Mouse (Mus musculus): ENCODE results near the gene Slc16a8. TPM values are rescaled to one million over a fixed set of nuclear protein-coding genes. Genes with fewer than 3 reads are reported as not detected.
A peak's percentile ranks its signal among the peaks of the same experiment; 100 is the strongest.

Slc16a8 gene
- total RNA-seq (2021), result under 1 TPM in 1 of 2 experiments, not detected in 1; 0.37 TPM

- intact Hi-C loops (cut with DNase I), result no loop called here
- DNase-seq (ENCODE audit: low spot score in 2 of 2), result no peak
Observed at GRCm38 (mm10) chr15:79254661-79255060, at the start of gene Slc16a8. Gene Slc16a8, minus strand, starts transcription at chr15:79254761.

DNA sequence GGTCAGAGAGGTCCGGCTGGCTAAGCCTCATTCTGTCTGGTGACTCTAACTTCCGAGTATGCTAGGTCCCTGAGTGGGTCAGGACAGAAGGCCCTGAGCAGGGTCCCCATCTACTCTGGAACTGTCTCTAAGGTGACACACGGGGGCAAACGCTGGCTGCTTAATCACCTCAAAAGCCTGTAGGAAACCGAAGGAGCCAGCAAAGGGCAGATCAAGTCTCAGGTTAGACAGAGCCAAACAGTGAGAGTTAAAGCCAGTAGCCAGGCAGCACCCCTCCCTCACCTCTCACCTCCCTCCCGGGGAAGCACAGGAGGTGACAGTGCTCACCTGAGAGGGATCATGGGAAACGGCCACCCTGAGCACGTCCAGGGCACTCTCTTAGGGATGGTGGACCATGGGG lies 49.2 kb upstream of the Slc16a8 start:
- intact Hi-C loops (cut with DNase I), result no loop called here
- DNase-seq (ENCODE audit: low spot score in 2 of 2), result no peak

GRCm38 (mm10) chr15:79299563-79300155 lies 45.1 kb upstream of the Slc16a8 start:
- intact Hi-C loops (cut with DNase I), result no loop called here
- DNase-seq (ENCODE audit: low spot score in 2 of 2), result no peak

DNA sequence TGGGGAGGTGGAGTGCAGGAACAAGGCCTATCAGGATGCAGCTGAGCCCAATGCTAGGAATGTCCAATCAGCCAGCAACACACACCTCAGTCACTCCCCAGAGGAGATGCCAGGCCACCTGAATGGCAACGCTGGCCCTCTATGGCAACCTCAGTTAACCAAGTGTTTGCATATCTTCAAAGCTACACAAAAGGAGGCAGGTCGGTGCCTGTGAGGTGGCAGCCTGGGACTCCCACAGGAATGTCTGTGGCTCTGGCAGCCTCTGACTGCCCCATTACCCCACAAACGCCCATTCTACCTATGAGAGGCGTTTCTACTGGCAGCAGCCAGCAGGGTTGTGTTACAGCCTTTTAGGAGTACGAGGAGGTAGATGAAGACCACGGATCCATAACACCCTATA lies 44.0 kb upstream of the Slc16a8 start:
- intact Hi-C loops (cut with DNase I), result no loop called here
- no peak for DNase-seq (ENCODE audit: low spot score in 2 of 2)

DNA sequence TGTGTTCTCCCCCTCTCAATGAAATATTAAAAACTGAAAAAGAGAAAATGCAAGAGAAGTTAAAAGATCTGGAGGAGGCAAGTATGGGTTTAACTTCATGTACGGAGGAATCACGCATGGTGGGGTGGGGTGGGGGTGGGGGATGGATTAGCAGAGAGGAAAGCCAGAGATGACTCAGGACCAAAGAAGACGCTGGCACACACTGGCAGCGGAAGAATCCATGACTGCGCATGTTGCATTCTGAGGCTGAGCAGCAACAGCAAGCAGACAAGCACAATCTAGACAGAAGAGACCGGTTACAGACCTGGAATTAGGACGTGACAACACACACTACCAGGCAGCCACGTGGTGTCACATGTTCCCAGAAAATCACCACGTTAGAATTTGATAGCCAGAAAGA lies 38.2 kb upstream of the Slc16a8 start:
- peak in 1 of 2 experiments; percentile 15 for DNase-seq (ENCODE audit: low spot score in 2 of 2)
- intact Hi-C loops (cut with DNase I), result no loop called here

DNA sequence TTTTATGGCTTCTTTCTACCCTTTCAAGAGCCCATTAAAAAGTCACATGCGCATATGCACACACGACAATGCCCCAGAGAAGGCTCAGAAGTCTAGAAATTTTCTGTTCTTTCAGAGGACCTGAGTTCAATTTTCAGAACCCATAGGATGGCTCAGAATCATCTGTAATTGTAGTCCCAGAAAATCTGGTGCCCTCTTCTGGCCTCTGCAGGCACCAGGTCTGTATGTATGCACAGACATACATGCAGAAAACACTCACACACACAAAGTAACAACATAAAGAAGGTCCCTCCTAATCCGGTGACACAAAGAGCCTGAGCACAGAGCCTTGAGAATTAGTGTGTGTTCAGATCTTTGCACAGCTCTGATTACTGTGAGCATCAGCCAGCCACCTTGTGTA lies 35.8 kb upstream of the Slc16a8 start:
- no peak for DNase-seq (ENCODE audit: low spot score in 2 of 2)
- intact Hi-C loops (cut with DNase I), result no loop called here

- intact Hi-C loops (cut with DNase I), result no loop called here
Observed at GRCm38 (mm10) chr15:79289441-79289840, 34.9 kb upstream of the Slc16a8 start.

GRCm38 (mm10) chr15:79288387-79288786 lies 33.8 kb upstream of the Slc16a8 start:
- no peak for DNase-seq (ENCODE audit: low spot score in 2 of 2)
- intact Hi-C loops (cut with DNase I), result no loop called here

More at GRCm38 (mm10) chr15:79289441-79289840, 34.9 kb upstream of the Slc16a8 start:
- no peak for DNase-seq (ENCODE audit: low spot score in 2 of 2)

GRCm38 (mm10) chr15:79287091-79287490 lies 32.5 kb upstream of the Slc16a8 start:
- intact Hi-C loops (cut with DNase I), result no loop called here
- no peak for DNase-seq (ENCODE audit: low spot score in 2 of 2)

DNA sequence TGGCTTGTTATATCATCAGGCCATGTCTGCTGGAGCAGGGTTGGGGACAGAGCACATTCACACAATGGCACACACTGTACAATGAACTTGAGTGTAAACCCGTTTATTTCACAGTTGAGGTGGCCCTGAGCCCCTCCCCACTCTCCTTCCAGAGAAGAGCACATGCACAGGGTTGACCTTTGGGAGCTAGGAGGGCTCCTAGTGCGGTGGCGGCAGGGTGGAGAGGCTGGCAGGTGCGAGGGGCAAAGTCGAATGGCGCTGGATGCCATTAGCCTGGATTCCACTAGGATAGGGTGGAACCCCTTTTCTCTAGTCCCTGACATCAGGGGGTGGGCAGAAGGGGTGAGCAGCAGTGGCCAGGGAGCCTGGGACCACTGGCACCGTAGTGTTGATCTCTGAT lies 31.6 kb upstream of the Slc16a8 start:
- DNase-seq (ENCODE audit: low spot score in 2 of 2), result no peak
- intact Hi-C loops (cut with DNase I), result no loop called here

GRCm38 (mm10) chr15:79285399-79285798 lies 30.8 kb upstream of the Slc16a8 start, which contains the start of gene Baiap2l2:
Gene Baiap2l2, minus strand, starts transcription at chr15:79285537.
- intact Hi-C loops (cut with DNase I), result no loop called here
- DNase-seq (ENCODE audit: low spot score in 2 of 2), result no peak

GRCm38 (mm10) chr15:79283371-79283770 lies 28.8 kb upstream of the Slc16a8 start:
- intact Hi-C loops (cut with DNase I), result no loop called here
- DNase-seq (ENCODE audit: low spot score in 2 of 2), result no peak

DNA sequence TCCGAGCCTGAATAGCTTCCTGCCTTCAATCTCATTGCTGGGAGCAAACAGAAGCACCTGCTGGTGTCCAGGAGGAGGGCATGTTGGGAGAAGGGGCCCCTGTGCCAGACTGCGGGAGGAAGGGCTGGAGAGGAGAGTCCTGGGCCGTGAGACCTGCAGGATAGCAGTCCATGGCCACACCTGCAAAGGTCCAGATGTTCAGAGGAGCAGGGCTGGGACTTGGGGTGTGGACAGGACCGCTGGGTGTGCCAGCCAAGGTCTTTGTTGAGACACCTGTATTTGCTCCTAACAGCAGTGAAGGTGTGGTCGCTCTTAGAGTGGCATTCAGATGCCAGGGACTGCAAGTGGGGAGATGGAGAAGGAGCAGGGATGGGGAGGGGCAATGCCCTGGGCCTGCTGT lies 27.9 kb upstream of the Slc16a8 start:
- no peak for DNase-seq (ENCODE audit: low spot score in 2 of 2)
- intact Hi-C loops (cut with DNase I), result no loop called here

GRCm38 (mm10) chr15:79281389-79281788 lies 26.8 kb upstream of the Slc16a8 start:
- DNase-seq (ENCODE audit: low spot score in 2 of 2), result no peak
- intact Hi-C loops (cut with DNase I), result no loop called here

DNA sequence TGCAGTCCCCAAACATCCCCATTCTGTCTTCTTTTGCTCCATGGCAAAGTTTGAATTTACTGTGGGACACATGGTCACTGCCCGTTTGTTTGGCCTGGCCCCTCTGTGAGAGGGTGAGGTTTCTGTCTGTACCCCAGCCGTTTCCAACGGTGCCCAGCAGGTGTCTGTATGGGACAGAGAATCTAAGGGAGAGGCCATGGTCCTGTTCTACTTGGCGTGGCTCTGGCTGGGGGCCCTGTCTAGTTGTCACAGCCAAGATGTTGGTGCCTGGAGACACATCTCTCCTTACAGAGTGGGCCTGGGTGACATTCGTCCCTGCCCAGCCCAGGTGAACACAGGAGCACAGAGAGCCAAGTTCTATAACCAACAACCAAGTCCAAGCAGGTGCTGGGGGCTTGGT lies 26.3 kb upstream of the Slc16a8 start:
- intact Hi-C loops (cut with DNase I), result no loop called here
- no peak for DNase-seq (ENCODE audit: low spot score in 2 of 2)

GRCm38 (mm10) chr15:79280209-79280608 lies 25.6 kb upstream of the Slc16a8 start:
- DNase-seq (ENCODE audit: low spot score in 2 of 2), result no peak
- intact Hi-C loops (cut with DNase I), result no loop called here

- intact Hi-C loops (cut with DNase I), result no loop called here
- DNase-seq (ENCODE audit: low spot score in 2 of 2), result no peak
Observed at GRCm38 (mm10) chr15:79277728-79278127, 23.2 kb upstream of the Slc16a8 start.

DNA sequence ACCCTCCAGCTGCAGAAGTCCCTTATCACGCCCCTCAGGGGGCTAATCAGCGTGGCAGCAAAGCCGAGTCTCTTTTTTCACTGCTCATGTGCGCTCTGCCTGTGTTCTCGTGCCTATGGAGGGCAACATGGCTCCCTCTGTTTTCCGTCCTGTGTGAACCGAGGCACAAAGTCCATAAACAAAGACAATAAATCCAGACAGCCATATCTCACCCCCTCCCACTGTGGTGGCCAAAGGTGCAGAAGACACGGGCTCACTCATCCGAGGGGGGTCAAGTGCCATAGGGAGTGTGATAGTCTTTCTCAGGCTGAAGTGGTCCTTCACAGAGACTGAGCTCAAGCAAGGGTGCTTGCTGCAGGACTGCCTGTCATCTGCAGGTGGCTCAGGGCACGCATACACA lies 18.5 kb upstream of the Slc16a8 start:
- intact Hi-C loops (cut with DNase I), result no loop called here
- DNase-seq (ENCODE audit: low spot score in 2 of 2), result no peak

GRCm38 (mm10) chr15:79271124-79271746 lies 16.7 kb upstream of the Slc16a8 start:
- DNase-seq (ENCODE audit: low spot score in 2 of 2), result peak in 1 of 2 experiments; percentile 24
- intact Hi-C loops (cut with DNase I), result no loop called here

DNA sequence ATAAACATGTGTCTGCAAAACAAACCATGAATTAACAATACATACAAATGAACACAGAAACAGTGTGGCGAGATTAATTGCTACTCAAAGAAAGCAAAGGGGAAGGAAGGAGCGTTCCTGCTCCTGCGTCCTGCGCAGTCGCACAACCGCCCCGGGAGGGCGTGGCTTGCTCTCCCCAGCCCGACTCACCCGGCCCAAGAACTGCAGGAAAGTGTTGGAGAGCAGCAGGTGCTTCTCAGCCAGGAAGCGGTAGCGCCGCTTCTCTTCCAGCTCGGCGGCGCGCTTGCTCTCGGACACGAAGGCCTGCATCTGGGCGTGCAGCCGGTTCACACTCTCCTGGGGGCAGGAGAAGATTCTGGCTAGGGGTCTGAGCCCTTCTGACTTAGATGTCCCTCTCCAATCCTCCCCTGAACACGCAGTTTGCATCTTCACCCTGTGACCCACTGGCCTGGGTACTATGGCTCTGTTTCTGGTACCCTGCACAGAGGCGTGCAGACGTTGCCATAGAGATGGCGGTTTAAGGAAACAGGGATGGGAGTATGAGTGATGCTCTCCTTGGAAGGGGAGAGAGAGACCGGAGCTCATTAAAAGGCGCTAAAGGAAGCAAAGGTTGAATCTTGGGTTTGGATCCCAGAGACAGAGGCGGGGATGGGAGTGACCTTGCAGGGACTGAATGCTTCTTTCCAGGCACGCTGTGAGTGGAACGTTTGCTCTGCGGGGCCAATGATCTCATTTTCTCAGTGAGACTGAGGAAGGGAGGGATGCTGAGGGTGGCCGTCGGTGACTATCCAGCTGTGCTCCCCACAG lies 16.0 kb upstream of the Slc16a8 start:
- intact Hi-C loops (cut with DNase I), result no loop called here
- DNase-seq (ENCODE audit: low spot score in 2 of 2), result peak in 1 of 2 experiments; percentile 49

GRCm38 (mm10) chr15:79268521-79268920 lies 14.0 kb upstream of the Slc16a8 start:
- no peak for DNase-seq (ENCODE audit: low spot score in 2 of 2)
- intact Hi-C loops (cut with DNase I), result no loop called here
